Mouse (Mus musculus) C2C12 (cell line): ENCODE measurements around the gene Irf2. TPM values are rescaled to one million over a fixed set of nuclear protein-coding genes. Genes with fewer than 3 reads are reported as not detected.

ENCODE experiments used
- H3K27me3 ChIP-seq: one replicate; pipeline ENCODE4 v1.6.1; 2011; ENCODE audit not compliant: control insufficient read depth, insufficient read depth, insufficient read length
- H3K36me3 ChIP-seq: one replicate; pipeline ENCODE4 v1.6.1; 2011; ENCODE audit not compliant: control insufficient read depth, insufficient read depth
- H3K4me3 ChIP-seq: one replicate; pipeline ENCODE4 v1.5.1; 2011; ENCODE audit warnings: mild to moderate bottlenecking, control low read depth; ENCODE audit not compliant: poor library complexity, insufficient read depth, severe bottlenecking
- H3K79me2 ChIP-seq: one replicate; pipeline ENCODE4 v1.6.1; 2011; ENCODE audit not compliant: control insufficient read depth, insufficient read depth
- H3K79me3 ChIP-seq: one replicate; pipeline ENCODE4 v1.6.1; 2011; ENCODE audit warnings: low read depth, control low read depth
- H3ac ChIP-seq: one replicate; pipeline ENCODE3; 2011; ENCODE audit warnings: low read depth; ENCODE audit not compliant: control insufficient read depth, insufficient read length
- CEBPB ChIP-seq: IDR thresholded peaks from one replicate; pipeline ENCODE4 v1.6.1; 2011; ENCODE audit warnings: low read depth, mild to moderate bottlenecking, control low read depth, moderate library complexity
- CTCF ChIP-seq: IDR thresholded peaks from one replicate; pipeline ENCODE4 v1.5.1; 2011; ENCODE audit not compliant: control insufficient read depth, insufficient read depth, insufficient read length
- FOSL1 ChIP-seq: IDR thresholded peaks from one replicate; pipeline ENCODE4 v1.8.0; 2011; ENCODE audit warnings: mild to moderate bottlenecking, low read length; ENCODE audit not compliant: poor library complexity, insufficient read depth, severe bottlenecking
- MAX ChIP-seq: IDR thresholded peaks from one replicate; pipeline ENCODE4 v1.6.1; 2011; ENCODE audit warnings: mild to moderate bottlenecking, control low read depth
- MYOD1 ChIP-seq: IDR thresholded peaks from one replicate; pipeline ENCODE4 v1.6.1; 2011; ENCODE audit warnings: low read depth; ENCODE audit not compliant: control insufficient read depth, insufficient read length
- MYOG ChIP-seq: IDR thresholded peaks from one replicate; pipeline ENCODE4 v1.6.1; 2011; ENCODE audit not compliant: control insufficient read depth, insufficient read length; ENCODE audit errors: extremely low read depth
- USF1 ChIP-seq: IDR thresholded peaks from one replicate; pipeline ENCODE4 v1.6.1; 2011; ENCODE audit warnings: low read depth, mild to moderate bottlenecking, control low read depth, moderate library complexity
- polyA plus RNA-seq: library from polyadenylated mRNA; unstranded; fragments of >200 nt; fragmentation: generic; extraction: Trizol; gene quantifications from one replicate; pipeline ENCODE4 v1.2.1, GENCODE M21; 2012; ENCODE audit warnings: missing spikeins

The Irf2 gene
- polyA plus RNA-seq, 1 experiment: 7.6 TPM

GRCm38 (mm10) chr8:46851560-46851959 is 112.0 kb downstream of the Irf2 start:
- Histone ChIP-seq H3K4me3 (no peak overlapping the region), H3K36me3 (peaks cover 12% of the 10 kb centered on the region), H3K27me3 (no peaks in the 10 kb centered on the region), H3ac (no peak overlapping the region), H3K79me2 (no peaks in the 10 kb centered on the region), H3K79me3 (no peaks in the 10 kb centered on the region)
- TF ChIP-seq CEBPB (no peak), MYOG (no peak), USF1 (no peak), FOSL1 (no peak), MYOD1 (no peak), MAX (no peak), CTCF (no peak)

- H3K79me3 ChIP-seq: no peaks in the 10 kb centered on the region
- TF ChIP-seq MYOD1 (peak; percentile 46), MYOG (no peak)
- H3K36me3 ChIP-seq: peaks cover 7% of the 10 kb centered on the region
- H3K27me3 ChIP-seq: no peaks in the 10 kb centered on the region
- H3ac ChIP-seq: no peak overlapping the region
- H3K79me2 ChIP-seq: no peaks in the 10 kb centered on the region
- H3K4me3 ChIP-seq: no peak overlapping the region
These were observed 112.8 kb downstream of the Irf2 start for GRCm38 (mm10) chr8:46852377-46852776.

GRCm38 (mm10) chr8:46859164-46859846 is 119.8 kb downstream of the Irf2 start:
- Histone ChIP-seq H3K4me3 (no peak overlapping the region), H3K36me3 (no peaks in the 10 kb centered on the region), H3ac (no peak overlapping the region), H3K27me3 (no peaks in the 10 kb centered on the region), H3K79me3 (no peaks in the 10 kb centered on the region), H3K79me2 (no peaks in the 10 kb centered on the region)
- TF ChIP-seq MAX: no peak
- no peak for TF ChIP-seq CEBPB
- TF ChIP-seq MYOD1: no peak
- no peak for TF ChIP-seq FOSL1
- no peak for TF ChIP-seq MYOG
- no peak for TF ChIP-seq CTCF
- TF ChIP-seq USF1: no peak

GRCm38 (mm10) chr8:46859847-46860167 is 120.3 kb downstream of the Irf2 start:
- Histone ChIP-seq H3K36me3 (no peaks in the 10 kb centered on the region), H3ac (no peak overlapping the region), H3K4me3 (no peak overlapping the region), H3K27me3 (no peaks in the 10 kb centered on the region), H3K79me3 (no peaks in the 10 kb centered on the region), H3K79me2 (no peaks in the 10 kb centered on the region)
- TF ChIP-seq FOSL1: no peak
- TF ChIP-seq MYOG: no peak
- TF ChIP-seq CEBPB: no peak
- no peak for TF ChIP-seq MYOD1
- TF ChIP-seq CTCF: no peak
- no peak for TF ChIP-seq USF1
- no peak for TF ChIP-seq MAX

GRCm38 (mm10) chr8:46862508-46862907 is 123.0 kb downstream of the Irf2 start:
- no peaks in the 10 kb centered on the region for H3K27me3 ChIP-seq
- no peak overlapping the region for H3ac ChIP-seq
- no peak for TF ChIP-seq CTCF
- no peak for TF ChIP-seq MYOG
- TF ChIP-seq USF1: no peak
- TF ChIP-seq MAX: no peak
- TF ChIP-seq MYOD1: no peak
- TF ChIP-seq FOSL1: no peak
- no peak for TF ChIP-seq CEBPB

GRCm38 (mm10) chr8:46865428-46865827 is 125.9 kb downstream of the Irf2 start:
- no peaks in the 10 kb centered on the region for H3K79me2 ChIP-seq
- H3K36me3 ChIP-seq: no peaks in the 10 kb centered on the region
- H3K27me3 ChIP-seq: no peaks in the 10 kb centered on the region
- H3ac ChIP-seq: no peak overlapping the region
- TF ChIP-seq MAX: peak; percentile 53
- TF ChIP-seq CTCF: no peak
- TF ChIP-seq MYOG: no peak
- no peak for TF ChIP-seq MYOD1
- no peak for TF ChIP-seq USF1
- no peak for TF ChIP-seq FOSL1
- TF ChIP-seq CEBPB: peak; percentile 34
- no peaks in the 10 kb centered on the region for H3K79me3 ChIP-seq
- H3K4me3 ChIP-seq: no peak overlapping the region

More at GRCm38 (mm10) chr8:46862508-46862907, 123.0 kb downstream of the Irf2 start:
- Histone ChIP-seq H3K4me3 (no peak overlapping the region), H3K36me3 (no peaks in the 10 kb centered on the region), H3K79me3 (no peaks in the 10 kb centered on the region), H3K79me2 (no peaks in the 10 kb centered on the region)
